Mouse (Mus musculus) megakaryocyte-erythroid progenitor cell, adult 5-6 weeks (primary cell): ENCODE results near the gene Tcap. TPM values are rescaled to one million over a fixed set of nuclear protein-coding genes. Genes with fewer than 3 reads are reported as not detected.

Experiments used
- ATAC-seq: replicated peaks from 2 replicates; pipeline ENCODE4 v1.8.0; 2016; ENCODE audit warnings: mild to moderate bottlenecking, inconsistent platforms; ENCODE audit not compliant: severe bottlenecking, poor library complexity, low FRiP score, low TSS enrichment
- total RNA-seq, 2 experiments: library from RNA; stranded (forward) in 1 of 2; stranded (reverse) in 1 of 2; fragments of 200-1000, 215-1000 nt in 1 of 2; fragments of >200 nt in 1 of 2; fragmentation: Nextera tagmentation in 1 of 2; gene quantifications; 2 replicates each; pipeline ENCODE4 v1.2.3; 2014 to 2017

Gene Tcap
- total RNA-seq (2014; fragmentation: Nextera tagmentation) (not detected in 2 replicates), total RNA-seq (2017) (not detected in 2 replicates)

- ATAC-seq: no peak
Observed at GRCm38 (mm10) chr11:98383261-98384030, at the start of gene Tcap. Gene Tcap (plus strand): TSS chr11:98383811.

- no peak for ATAC-seq
Observed at GRCm38 (mm10) chr11:98333981-98334741, 49.5 kb upstream of the Tcap start.

- ATAC-seq: 0 out of 2 replicates have a peak, but pooled peaks have one; percentile 38
Observed at GRCm38 (mm10) chr11:98335250-98335649, 48.4 kb upstream of the Tcap start.

GRCm38 (mm10) chr11:98336245-98337107 lies 47.1 kb upstream of the Tcap start:
- ATAC-seq: 0 out of 2 replicates have a peak, but pooled peaks have one; percentile 39

- ATAC-seq: no peak
Observed at GRCm38 (mm10) chr11:98338507-98338961, 45.1 kb upstream of the Tcap start.

- ATAC-seq: no peak
Observed at GRCm38 (mm10) chr11:98339071-98339501, 44.5 kb upstream of the Tcap start.

- ATAC-seq: no peak
Observed at GRCm38 (mm10) chr11:98339679-98340287, 43.8 kb upstream of the Tcap start.

- no peak for ATAC-seq
Observed at GRCm38 (mm10) chr11:98340597-98340996, 43.0 kb upstream of the Tcap start.

GRCm38 (mm10) chr11:98341174-98341573 lies 42.4 kb upstream of the Tcap start:
- ATAC-seq: no peak

- peak; percentile 69 for ATAC-seq
Observed at GRCm38 (mm10) chr11:98342000-98342945, 41.3 kb upstream of the Tcap start.

- 0 out of 2 replicates have a peak, but pooled peaks have one; percentile 25 for ATAC-seq
Observed at GRCm38 (mm10) chr11:98345253-98345652, 38.4 kb upstream of the Tcap start.

- no peak for ATAC-seq
Observed at GRCm38 (mm10) chr11:98346168-98346567, 37.4 kb upstream of the Tcap start.

- ATAC-seq: no peak
Observed at GRCm38 (mm10) chr11:98347385-98348082, 36.1 kb upstream of the Tcap start.

GRCm38 (mm10) chr11:98348083-98348961 lies 35.3 kb upstream of the Tcap start, which contains the start of gene Ppp1r1b:
Gene Ppp1r1b (plus strand): TSS chr11:98348404.
- no peak for ATAC-seq

GRCm38 (mm10) chr11:98349308-98349707 lies 34.3 kb upstream of the Tcap start:
- ATAC-seq: no peak

GRCm38 (mm10) chr11:98352272-98352990 lies 31.2 kb upstream of the Tcap start:
- no peak for ATAC-seq
